Mouse (Mus musculus) liver, adult 2 months (tissue): ENCODE measurements at regions not wholly inside any gene's neighbourhood (a gene's known extent, or its start where the extent isn't known, plus 50 kb on each side); places are given as distances from the start of the nearest gene placed in this dataset.
A peak's percentile ranks its signal among the peaks of the same experiment; 100 is the strongest.

Experiments
- DNase-seq: peaks from one replicate; pipeline ENCODE4 v3.0.0-alpha.2; 2011; ENCODE audit warnings: low read depth, low spot score; ENCODE audit errors: extremely low read depth
- H3K27ac ChIP-seq: fragments of 200-500 bp; replicated peaks from 2 replicates; pipeline ENCODE4 v1.5.1; 2012; ENCODE audit warnings: low read depth, mild to moderate bottlenecking, control low read depth, inconsistent platforms, low read length; ENCODE audit not compliant: insufficient read depth
- H3K27me3 ChIP-seq: fragments of 200-500 bp; 2 replicates; pipeline ENCODE4 v1.6.1; 2012; ENCODE audit warnings: mild to moderate bottlenecking, moderate library complexity, low read length, inconsistent platforms; ENCODE audit not compliant: control insufficient read depth, insufficient read depth
- H3K36me3 ChIP-seq: fragments of 200-500 bp; 2 replicates; pipeline ENCODE4 v1.6.1; 2012; ENCODE audit warnings: low read length, inconsistent platforms; ENCODE audit not compliant: control insufficient read depth, insufficient read depth
- H3K4me1 ChIP-seq: fragments of 200-500 bp; 2 replicates; pipeline ENCODE4 v1.6.1; 2011; ENCODE audit warnings: low read length; ENCODE audit not compliant: control insufficient read depth, insufficient read depth
- H3K4me3 ChIP-seq: fragments of 200-500 bp; 2 replicates; pipeline ENCODE4 v1.5.1; 2011; ENCODE audit warnings: low read depth, mild to moderate bottlenecking, control low read depth, low read length, moderate library complexity; ENCODE audit not compliant: insufficient read depth
- H3K79me2 ChIP-seq: fragments of 200-500 bp; 2 replicates; pipeline ENCODE4 v1.6.1; 2012; ENCODE audit warnings: inconsistent platforms, mild to moderate bottlenecking, low read length, moderate library complexity; ENCODE audit not compliant: control insufficient read depth, insufficient read depth
- H3K9ac ChIP-seq: fragments of 200-500 bp; 2 replicates; pipeline ENCODE4 v1.6.1; 2012; ENCODE audit warnings: low read depth, mild to moderate bottlenecking, control low read depth, inconsistent platforms, low read length
- CTCF ChIP-seq: fragments of 200-500 bp; IDR thresholded peaks from 2 replicates; pipeline ENCODE4 v1.5.1; 2011; ENCODE audit warnings: low read depth, low read length, control low read depth
- POLR2A ChIP-seq: fragments of 200-500 bp; IDR thresholded peaks from 2 replicates; pipeline ENCODE4 v1.6.1; 2011; ENCODE audit warnings: low read length, control low read depth; ENCODE audit not compliant: insufficient read depth; ENCODE audit errors: extremely low read depth
- WGBS: fragments of 180-500 bp; shearing (Covaris S2); methylation state at CpG from one replicate; pipeline ENCODE4 v1.1.7; 2018; 5-methylcytosine and 5-hydroxymethylcytosine counted together

DNA sequence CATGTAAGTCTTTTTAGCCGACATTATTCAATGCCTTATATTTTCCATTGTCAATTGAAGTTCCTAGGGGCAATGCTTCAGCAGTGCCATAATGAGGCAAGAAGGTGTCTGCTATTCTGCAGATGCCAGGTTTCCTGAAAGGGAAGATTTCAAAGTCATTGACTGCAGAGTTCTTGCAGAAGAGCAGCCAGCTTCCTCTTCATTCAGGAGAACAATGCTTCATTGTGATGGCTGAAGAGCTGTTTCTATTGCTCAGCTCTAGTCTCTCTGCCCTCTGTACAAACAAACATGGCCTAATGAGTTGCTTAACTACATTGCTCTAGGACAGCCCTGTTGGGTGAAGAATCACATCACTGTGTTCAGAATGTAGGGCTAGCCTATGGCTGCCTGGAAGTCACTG is 1111.0 kb upstream of the 2610301B20Rik start:
- Histone ChIP-seq H3K4me1 (no peaks in the 10 kb centered on the region), H3K27me3 (no peaks in the 10 kb centered on the region), H3K79me2 (no peaks in the 10 kb centered on the region), H3K9ac (no peak overlapping the region), H3K36me3 (no peaks in the 10 kb centered on the region), H3K27ac (no peak overlapping the region), H3K4me3 (no peak overlapping the region)
- TF ChIP-seq POLR2A, result no peak
- no peak for TF ChIP-seq CTCF
- DNase-seq, result no peak
- 74% methylated on average over 1 of the region's 1 CpGs for WGBS

DNA sequence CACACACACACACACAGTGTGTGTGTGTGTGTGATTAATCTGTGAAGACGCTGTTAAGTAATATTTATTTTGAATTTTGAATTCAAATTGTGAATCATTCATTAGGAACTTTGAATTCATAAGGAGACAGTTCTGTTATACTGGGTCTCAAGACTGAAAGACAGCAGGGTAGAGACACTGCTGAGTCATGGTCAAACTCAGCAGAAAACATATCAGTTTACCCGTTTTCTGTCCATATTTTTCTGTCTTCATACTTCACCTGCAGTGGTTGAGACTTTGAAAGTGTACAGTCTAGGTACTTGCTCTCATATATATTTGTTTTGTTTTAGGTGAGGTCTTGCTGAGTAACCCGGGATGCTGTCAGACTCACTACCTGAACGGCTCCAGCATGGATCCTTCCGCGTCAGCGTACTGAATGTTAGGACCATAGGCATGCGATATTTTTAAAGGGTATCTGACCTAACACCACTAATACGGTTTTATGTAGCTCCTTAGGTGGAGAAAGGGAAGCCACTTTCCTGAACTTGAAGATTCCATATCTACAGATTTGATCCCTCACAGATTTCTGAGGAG is 1104.6 kb upstream of the 2610301B20Rik start:
- no peak overlapping the region for H3K9ac ChIP-seq
- no peaks in the 10 kb centered on the region for H3K4me1 ChIP-seq
- H3K27ac ChIP-seq, result no peak overlapping the region
- H3K36me3 ChIP-seq, result no peaks in the 10 kb centered on the region
- TF ChIP-seq POLR2A, result no peak
- no peak for TF ChIP-seq CTCF
- no peaks in the 10 kb centered on the region for H3K79me2 ChIP-seq
- DNase-seq, result peak; percentile 72
- 55% methylated on average over 9 of the region's 9 CpGs for WGBS
- no peaks in the 10 kb centered on the region for H3K27me3 ChIP-seq
- H3K4me3 ChIP-seq, result peak overlapping the region; percentile 30; the same call in 1 of the 2 replicates

DNA sequence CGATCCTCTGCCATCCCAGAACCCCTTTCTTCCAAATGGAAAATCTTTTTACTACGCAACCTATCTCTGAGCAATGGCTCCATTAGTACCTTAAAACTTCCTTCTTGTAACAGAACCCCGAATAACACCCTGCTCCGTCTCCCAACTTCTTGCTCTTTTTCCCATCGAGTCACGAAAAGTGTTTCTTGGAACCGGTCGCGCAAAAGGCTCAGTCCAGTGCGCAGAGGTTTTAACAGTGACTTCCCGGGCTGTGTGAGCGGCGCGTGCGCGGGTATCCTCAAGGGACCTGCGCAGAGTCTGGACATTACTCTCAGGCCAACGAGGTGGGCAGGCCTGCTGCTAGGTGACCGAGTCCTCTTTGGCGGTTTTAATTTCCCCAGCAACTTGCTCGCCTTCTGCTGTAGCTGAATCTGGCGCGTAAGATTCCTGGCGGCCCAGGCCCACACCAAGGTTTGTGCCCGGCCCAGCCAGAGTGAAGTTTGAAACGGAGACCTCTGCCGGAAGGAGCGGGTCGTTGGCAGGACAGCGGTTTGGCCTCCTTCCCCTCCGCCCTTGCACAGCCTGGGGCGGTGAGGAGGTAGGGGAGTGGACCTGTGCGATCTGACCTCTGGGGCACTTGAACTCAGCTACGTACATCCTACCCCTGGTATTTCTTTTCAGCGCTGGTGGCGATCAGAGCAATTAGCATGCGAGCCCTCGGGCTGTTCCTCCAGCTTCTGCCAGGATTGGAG is 1103.8 kb upstream of the 2610301B20Rik start:
- H3K4me3 ChIP-seq, result peak overlapping the region; percentile 84
- DNase-seq, result peak; percentile 78
- 2% methylated on average over 38 of the region's 38 CpGs for WGBS
- H3K9ac ChIP-seq, result peak overlapping the region; percentile 78
- no peaks in the 10 kb centered on the region for H3K79me2 ChIP-seq
- no peaks in the 10 kb centered on the region for H3K36me3 ChIP-seq
- H3K27ac ChIP-seq, result peak overlapping the region; percentile 86
- no peaks in the 10 kb centered on the region for H3K27me3 ChIP-seq
- H3K4me1 ChIP-seq, result no peaks in the 10 kb centered on the region
- peak; percentile 43; the same call in 1 of the 2 replicates for TF ChIP-seq CTCF
- TF ChIP-seq POLR2A, result no peak

DNA sequence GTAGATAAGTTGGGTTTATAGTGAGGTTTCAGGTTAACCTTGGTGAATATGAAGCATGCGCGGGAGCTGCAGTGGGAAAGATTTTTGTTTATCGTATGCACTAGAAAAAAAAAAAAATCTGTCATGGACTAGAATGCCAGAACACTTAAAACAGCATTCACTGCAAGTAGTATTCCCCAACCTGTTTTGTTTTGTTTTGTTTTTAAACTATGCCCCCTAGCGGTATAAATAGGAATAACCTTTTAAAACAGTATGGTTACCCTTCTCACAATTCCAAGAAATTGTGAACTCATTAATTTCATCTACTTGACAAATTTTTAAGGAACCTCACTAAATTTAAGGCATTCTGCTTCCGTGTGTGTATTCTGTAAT is 1103.2 kb upstream of the 2610301B20Rik start:
- H3K9ac ChIP-seq, result peak overlapping the region; percentile 78
- TF ChIP-seq POLR2A (no peak), CTCF (peak; percentile 49)
- H3K79me2 ChIP-seq, result no peaks in the 10 kb centered on the region
- no peaks in the 10 kb centered on the region for H3K36me3 ChIP-seq
- H3K27me3 ChIP-seq, result no peaks in the 10 kb centered on the region
- DNase-seq, result peak; percentile 77
- under 1% methylated on average over 5 of the region's 5 CpGs for WGBS
- H3K4me1 ChIP-seq, result no peaks in the 10 kb centered on the region
- peak overlapping the region; percentile 86 for H3K27ac ChIP-seq
- H3K4me3 ChIP-seq, result peak overlapping the region; percentile 84

DNA sequence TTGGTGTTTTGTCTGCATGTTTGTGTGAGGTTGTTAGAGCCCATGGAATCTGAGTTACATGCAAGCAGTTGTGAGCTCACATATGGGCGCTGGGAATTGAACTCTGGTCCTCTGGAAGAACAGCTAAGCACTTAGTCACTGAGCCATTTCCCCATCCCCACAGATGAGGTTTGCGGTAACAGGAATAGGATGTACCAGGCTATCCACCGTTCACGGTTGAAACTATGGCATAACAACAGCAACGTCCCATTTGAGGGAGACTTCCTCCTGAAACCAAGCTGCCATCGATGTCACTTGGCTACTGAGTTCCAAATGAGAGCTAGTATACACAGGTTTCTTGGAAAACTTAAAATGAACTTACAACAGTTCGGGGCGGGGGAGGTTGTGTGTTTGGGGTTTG is 1095.9 kb upstream of the 2610301B20Rik start:
- TF ChIP-seq POLR2A (no peak), CTCF (no peak)
- no peak for DNase-seq
- 86% methylated on average over 8 of the region's 8 CpGs for WGBS
- no peak overlapping the region for H3K27ac ChIP-seq
- no peaks in the 10 kb centered on the region for H3K79me2 ChIP-seq
- no peaks in the 10 kb centered on the region for H3K36me3 ChIP-seq
- H3K4me1 ChIP-seq, result peaks cover 4% of the 10 kb centered on the region
- H3K9ac ChIP-seq, result no peak overlapping the region
- H3K4me3 ChIP-seq, result no peak overlapping the region
- H3K27me3 ChIP-seq, result no peaks in the 10 kb centered on the region

DNA sequence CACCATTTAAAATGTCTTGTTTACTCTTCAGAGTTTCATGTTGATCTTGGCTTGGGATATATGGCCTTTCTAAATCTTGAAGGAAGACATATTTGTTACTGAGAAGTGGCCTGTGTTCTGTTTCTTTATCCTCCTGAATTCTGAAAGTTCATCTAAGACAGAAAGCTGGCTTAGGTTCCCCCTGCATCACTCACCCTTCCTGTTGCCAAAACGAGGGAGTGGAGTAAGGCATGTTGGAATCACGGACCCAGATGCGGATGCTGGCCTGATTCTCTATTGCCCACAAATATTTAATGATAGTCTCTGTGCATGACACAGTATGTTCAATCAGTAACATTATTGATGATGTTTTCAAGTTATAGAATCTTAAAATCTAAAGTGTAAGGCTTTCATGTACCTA is 1094.7 kb upstream of the 2610301B20Rik start:
- Histone ChIP-seq H3K4me3 (no peak overlapping the region), H3K36me3 (no peaks in the 10 kb centered on the region), H3K79me2 (no peaks in the 10 kb centered on the region), H3K27ac (no peak overlapping the region), H3K4me1 (peaks cover 4% of the 10 kb centered on the region), H3K27me3 (no peaks in the 10 kb centered on the region), H3K9ac (no peak overlapping the region)
- no peak for DNase-seq
- 80% methylated on average over 3 of the region's 3 CpGs for WGBS
- TF ChIP-seq POLR2A, result no peak
- TF ChIP-seq CTCF, result no peak
